Mouse (Mus musculus): ENCODE measurements around the gene Rab31.

Gene Rab31

GRCm38 (mm10) chr17:65665786-65666387 lies 106.7 kb downstream of the Rab31 start:
- no peaks in the 10 kb centered on the region for H3K27me3 ChIP-seq (ENCODE audit: control insufficient read depth, insufficient read depth, low read length, poor library complexity, severe bottlenecking)
- DNase-seq (ENCODE audit: low read depth, low spot score): no peak
- H3K36me3 ChIP-seq (ENCODE audit: control insufficient read depth, insufficient read depth, low read length, poor library complexity, severe bottlenecking): no peaks in the 10 kb centered on the region

- H3K27me3 ChIP-seq (ENCODE audit: control insufficient read depth, insufficient read depth, low read length, poor library complexity, severe bottlenecking): no peaks in the 10 kb centered on the region
- DNase-seq (ENCODE audit: low read depth, low spot score): no peak
Measured at GRCm38 (mm10) chr17:65663329-65664078, 109.0 kb downstream of the Rab31 start.

GRCm38 (mm10) chr17:65662662-65663061 lies 109.9 kb downstream of the Rab31 start:
- no peak for DNase-seq (ENCODE audit: low read depth, low spot score)
- Histone ChIP-seq H3K36me3 (ENCODE audit: control insufficient read depth, insufficient read depth, low read length, poor library complexity, severe bottlenecking) (no peaks in the 10 kb centered on the region), H3K27me3 (ENCODE audit: control insufficient read depth, insufficient read depth, low read length, poor library complexity, severe bottlenecking) (no peaks in the 10 kb centered on the region)

More at GRCm38 (mm10) chr17:65663329-65664078, 109.0 kb downstream of the Rab31 start:
- H3K36me3 ChIP-seq (ENCODE audit: control insufficient read depth, insufficient read depth, low read length, poor library complexity, severe bottlenecking): no peaks in the 10 kb centered on the region

GRCm38 (mm10) chr17:65658416-65658815 lies 114.1 kb downstream of the Rab31 start:
- Histone ChIP-seq H3K27me3 (ENCODE audit: control insufficient read depth, insufficient read depth, low read length, poor library complexity, severe bottlenecking) (no peaks in the 10 kb centered on the region), H3K36me3 (ENCODE audit: control insufficient read depth, insufficient read depth, low read length, poor library complexity, severe bottlenecking) (no peaks in the 10 kb centered on the region)
- DNase-seq (ENCODE audit: low read depth, low spot score): no peak

GRCm38 (mm10) chr17:65657958-65658357 lies 114.6 kb downstream of the Rab31 start:
- DNase-seq (ENCODE audit: low read depth, low spot score): no peak
- H3K36me3 ChIP-seq (ENCODE audit: control insufficient read depth, insufficient read depth, low read length, poor library complexity, severe bottlenecking): no peaks in the 10 kb centered on the region
- no peaks in the 10 kb centered on the region for H3K27me3 ChIP-seq (ENCODE audit: control insufficient read depth, insufficient read depth, low read length, poor library complexity, severe bottlenecking)

- Histone ChIP-seq H3K27me3 (ENCODE audit: control insufficient read depth, insufficient read depth, low read length, poor library complexity, severe bottlenecking) (no peaks in the 10 kb centered on the region), H3K36me3 (ENCODE audit: control insufficient read depth, insufficient read depth, low read length, poor library complexity, severe bottlenecking) (no peaks in the 10 kb centered on the region)
- no peak for DNase-seq (ENCODE audit: low read depth, low spot score)
Measured at GRCm38 (mm10) chr17:65656731-65657130, 115.8 kb downstream of the Rab31 start.

- Histone ChIP-seq H3K27me3 (ENCODE audit: control insufficient read depth, insufficient read depth, low read length, poor library complexity, severe bottlenecking) (no peaks in the 10 kb centered on the region), H3K36me3 (ENCODE audit: control insufficient read depth, insufficient read depth, low read length, poor library complexity, severe bottlenecking) (no peaks in the 10 kb centered on the region)
- DNase-seq (ENCODE audit: low read depth, low spot score): no peak
Measured at GRCm38 (mm10) chr17:65656076-65656475, 116.5 kb downstream of the Rab31 start.

GRCm38 (mm10) chr17:65655608-65656007 lies 116.9 kb downstream of the Rab31 start:
- Histone ChIP-seq H3K27me3 (ENCODE audit: control insufficient read depth, insufficient read depth, low read length, poor library complexity, severe bottlenecking) (no peaks in the 10 kb centered on the region), H3K36me3 (ENCODE audit: control insufficient read depth, insufficient read depth, low read length, poor library complexity, severe bottlenecking) (no peaks in the 10 kb centered on the region)
- DNase-seq (ENCODE audit: low read depth, low spot score): no peak

GRCm38 (mm10) chr17:65650598-65650997 lies 122.0 kb downstream of the Rab31 start:
- Histone ChIP-seq H3K27me3 (ENCODE audit: control insufficient read depth, insufficient read depth, low read length, poor library complexity, severe bottlenecking) (no peaks in the 10 kb centered on the region), H3K36me3 (ENCODE audit: control insufficient read depth, insufficient read depth, low read length, poor library complexity, severe bottlenecking) (no peaks in the 10 kb centered on the region)
- DNase-seq (ENCODE audit: low read depth, low spot score): no peak

- no peaks in the 10 kb centered on the region for H3K36me3 ChIP-seq (ENCODE audit: control insufficient read depth, insufficient read depth, low read length, poor library complexity, severe bottlenecking)
- H3K27me3 ChIP-seq (ENCODE audit: control insufficient read depth, insufficient read depth, low read length, poor library complexity, severe bottlenecking): no peaks in the 10 kb centered on the region
- no peak for DNase-seq (ENCODE audit: low read depth, low spot score)
Measured at GRCm38 (mm10) chr17:65649175-65649493, 123.4 kb downstream of the Rab31 start.

- Histone ChIP-seq H3K27me3 (ENCODE audit: control insufficient read depth, insufficient read depth, low read length, poor library complexity, severe bottlenecking) (no peaks in the 10 kb centered on the region), H3K36me3 (ENCODE audit: control insufficient read depth, insufficient read depth, low read length, poor library complexity, severe bottlenecking) (no peaks in the 10 kb centered on the region)
- DNase-seq (ENCODE audit: low read depth, low spot score): no peak
Measured at GRCm38 (mm10) chr17:65648371-65649174, 124.0 kb downstream of the Rab31 start.

GRCm38 (mm10) chr17:65647961-65648360 lies 124.6 kb downstream of the Rab31 start:
- no peak for DNase-seq (ENCODE audit: low read depth, low spot score)
- Histone ChIP-seq H3K36me3 (ENCODE audit: control insufficient read depth, insufficient read depth, low read length, poor library complexity, severe bottlenecking) (no peaks in the 10 kb centered on the region), H3K27me3 (ENCODE audit: control insufficient read depth, insufficient read depth, low read length, poor library complexity, severe bottlenecking) (no peaks in the 10 kb centered on the region)

- Histone ChIP-seq H3K27me3 (ENCODE audit: control insufficient read depth, insufficient read depth, low read length, poor library complexity, severe bottlenecking) (no peaks in the 10 kb centered on the region), H3K36me3 (ENCODE audit: control insufficient read depth, insufficient read depth, low read length, poor library complexity, severe bottlenecking) (no peaks in the 10 kb centered on the region)
- no peak for DNase-seq (ENCODE audit: low read depth, low spot score)
Measured at GRCm38 (mm10) chr17:65647226-65647625, 125.3 kb downstream of the Rab31 start.

GRCm38 (mm10) chr17:65643579-65643978 lies 129.0 kb downstream of the Rab31 start:
- no peaks in the 10 kb centered on the region for H3K27me3 ChIP-seq (ENCODE audit: control insufficient read depth, insufficient read depth, low read length, poor library complexity, severe bottlenecking)
- no peaks in the 10 kb centered on the region for H3K36me3 ChIP-seq (ENCODE audit: control insufficient read depth, insufficient read depth, low read length, poor library complexity, severe bottlenecking)
- DNase-seq (ENCODE audit: low read depth, low spot score): no peak

- no peak for DNase-seq (ENCODE audit: low read depth, low spot score)
- H3K27me3 ChIP-seq (ENCODE audit: control insufficient read depth, insufficient read depth, low read length, poor library complexity, severe bottlenecking): no peaks in the 10 kb centered on the region
- no peaks in the 10 kb centered on the region for H3K36me3 ChIP-seq (ENCODE audit: control insufficient read depth, insufficient read depth, low read length, poor library complexity, severe bottlenecking)
Measured at GRCm38 (mm10) chr17:65643051-65643521, 129.5 kb downstream of the Rab31 start.

Measured in splenic B cell, adult 2 months (primary cell).